Mouse (Mus musculus) liver, adult 2 months (tissue): Measurements from ENCODE around the gene Pigf.

Source experiments
- CTCF ChIP-seq: fragments of 200-500 bp; IDR thresholded peaks from 2 replicates; pipeline ENCODE4 v1.5.1; 2011; ENCODE audit warnings: low read depth, low read length, control low read depth
- POLR2A ChIP-seq: fragments of 200-500 bp; IDR thresholded peaks from 2 replicates; pipeline ENCODE4 v1.6.1; 2011; ENCODE audit warnings: low read length, control low read depth; ENCODE audit not compliant: insufficient read depth; ENCODE audit errors: extremely low read depth

DNA sequence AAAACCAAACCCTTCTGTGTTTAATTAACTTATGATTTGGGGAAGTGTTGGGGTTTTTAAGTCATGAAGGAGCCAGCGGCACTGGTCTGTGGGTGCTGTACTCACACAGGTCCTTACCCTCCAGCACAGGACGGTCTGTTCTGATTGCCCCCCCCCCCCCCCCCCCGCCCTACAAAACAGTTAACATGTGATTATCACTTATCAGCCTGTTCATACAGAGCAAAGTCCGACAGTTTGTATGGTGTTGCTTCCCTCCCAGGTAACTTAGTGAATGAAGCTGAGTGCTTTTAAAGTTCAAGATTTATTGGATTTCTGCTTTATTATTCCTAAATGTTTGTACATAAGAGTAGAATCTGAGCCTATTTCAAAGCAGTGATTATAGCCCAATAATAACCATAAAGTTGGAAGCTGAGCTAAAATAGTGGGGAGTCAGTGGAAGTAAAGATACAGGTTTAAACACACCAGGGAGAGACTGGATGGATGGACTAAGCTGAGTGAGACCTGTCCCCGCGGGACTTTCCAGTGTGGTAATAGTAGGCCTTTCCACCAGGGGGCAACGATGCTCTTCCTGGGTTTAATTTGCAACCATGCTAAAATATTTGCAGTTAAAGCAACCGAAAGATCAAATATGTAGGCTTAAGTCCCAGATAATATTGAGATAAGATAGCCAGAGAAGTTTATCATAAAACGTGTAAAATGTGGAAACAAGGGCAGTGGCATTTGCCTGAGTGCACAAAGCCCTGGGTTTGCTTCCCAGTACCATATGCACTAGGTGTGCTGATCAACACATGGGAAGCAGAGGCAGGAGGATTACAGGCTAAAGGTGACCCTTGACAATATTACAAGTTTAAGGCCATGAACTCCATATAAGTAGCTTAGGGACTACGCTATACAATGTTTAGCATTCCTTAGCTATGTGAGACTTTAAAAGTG is 11.2 kb upstream of the Pigf start:
- TF ChIP-seq CTCF (peak; percentile 64), POLR2A (no peak)
